Mouse (Mus musculus): ENCODE results near the gene Nudcd3. TPM values are rescaled to one million over a fixed set of nuclear protein-coding genes. Genes with fewer than 3 reads are reported as not detected.

Nudcd3 gene
- total and polyA plus RNA-seq, 2 experiments from 2014 or later: 61.6 to 70.7 TPM

GRCm38 (mm10) chr11:6218189-6218896 lies 18.1 kb upstream of the Nudcd3 start:
- TF ChIP-seq CTCF (IDR thresholded peaks at IDR 0.05; ENCODE audit: low read depth): no peak
- no peaks in the 10 kb centered on the region for H3K27me3 ChIP-seq (ENCODE audit: insufficient read depth, low read length)
- H3K9ac ChIP-seq: no peak overlapping the region
- no peak overlapping the region for H3K4me2 ChIP-seq (ENCODE audit: low read depth)
- no peak overlapping the region for H3K27ac ChIP-seq (ENCODE audit: low read depth, low read length)
- H3K9me3 ChIP-seq (ENCODE audit: low read length): no peaks in the 10 kb centered on the region
- DNase-seq: no peak
- H3K4me3 ChIP-seq (ENCODE audit: low read depth, low read length): no peak overlapping the region
- ATAC-seq: no peak
- 88% methylated on average over 11 of the region's 11 CpGs for WGBS
- H3K36me3 ChIP-seq (ENCODE audit: insufficient read depth): no peaks in the 10 kb centered on the region
- no peaks in the 10 kb centered on the region for H3K4me1 ChIP-seq (ENCODE audit: insufficient read depth)

GRCm38 (mm10) chr11:6216834-6217233 lies 16.6 kb upstream of the Nudcd3 start:
- WGBS: 60% methylated on average over 3 of the region's 3 CpGs
- no peak for ATAC-seq
- DNase-seq: no peak
- H3K4me3 ChIP-seq (ENCODE audit: low read depth, low read length): no peak overlapping the region
- no peak overlapping the region for H3K9ac ChIP-seq
- H3K9me3 ChIP-seq (ENCODE audit: low read length): no peaks in the 10 kb centered on the region
- H3K4me1 ChIP-seq (ENCODE audit: insufficient read depth): no peaks in the 10 kb centered on the region
- H3K4me2 ChIP-seq (ENCODE audit: low read depth): no peak overlapping the region
- no peak overlapping the region for H3K27ac ChIP-seq (ENCODE audit: low read depth, low read length)
- no peaks in the 10 kb centered on the region for H3K36me3 ChIP-seq (ENCODE audit: insufficient read depth)
- TF ChIP-seq CTCF (IDR thresholded peaks at IDR 0.05; ENCODE audit: low read depth): no peak
- no peaks in the 10 kb centered on the region for H3K27me3 ChIP-seq (ENCODE audit: insufficient read depth, low read length)

GRCm38 (mm10) chr11:6208158-6208557 lies 7.9 kb upstream of the Nudcd3 start:
- Histone ChIP-seq H3K27me3 (ENCODE audit: insufficient read depth, low read length) (no peaks in the 10 kb centered on the region), H3K4me3 (ENCODE audit: low read depth, low read length) (no peak overlapping the region), H3K9me3 (ENCODE audit: low read length) (no peaks in the 10 kb centered on the region), H3K27ac (ENCODE audit: low read depth, low read length) (no peak overlapping the region), H3K9ac (no peak overlapping the region), H3K4me2 (ENCODE audit: low read depth) (no peak overlapping the region), H3K4me1 (ENCODE audit: insufficient read depth) (no peaks in the 10 kb centered on the region), H3K36me3 (ENCODE audit: insufficient read depth) (no peaks in the 10 kb centered on the region)
- DNase-seq (no peak), ATAC-seq (no peak)
- WGBS: 89% methylated on average over 1 of the region's 1 CpGs
- no peak for TF ChIP-seq CTCF (IDR thresholded peaks at IDR 0.05; ENCODE audit: low read depth)

DNA sequence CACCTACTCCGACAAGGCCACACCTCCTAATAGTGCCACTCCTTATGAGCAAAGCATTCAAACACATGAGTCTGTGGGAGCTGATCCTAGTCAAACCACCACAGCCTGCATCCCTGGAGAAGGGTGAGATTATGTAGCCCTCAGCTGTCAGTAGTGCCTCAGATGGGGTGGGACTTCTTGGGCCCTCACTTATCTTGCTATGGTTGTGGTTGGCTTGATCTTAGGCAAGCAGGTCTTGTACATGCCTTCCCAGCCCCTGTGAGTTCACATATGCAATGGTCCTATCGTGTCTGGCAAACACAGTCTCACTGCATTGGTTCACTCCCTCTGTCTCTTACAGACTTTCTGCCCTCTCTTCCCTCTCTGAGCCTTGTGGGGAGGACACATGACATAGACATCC lies 6.9 kb upstream of the Nudcd3 start:
- H3K4me1 ChIP-seq (ENCODE audit: insufficient read depth): no peaks in the 10 kb centered on the region
- ATAC-seq (no peak), DNase-seq (no peak)
- no peak overlapping the region for H3K9ac ChIP-seq
- no peak overlapping the region for H3K27ac ChIP-seq (ENCODE audit: low read depth, low read length)
- H3K27me3 ChIP-seq (ENCODE audit: insufficient read depth, low read length): no peaks in the 10 kb centered on the region
- no peak for TF ChIP-seq CTCF (IDR thresholded peaks at IDR 0.05; ENCODE audit: low read depth)
- H3K4me2 ChIP-seq (ENCODE audit: low read depth): no peak overlapping the region
- no peaks in the 10 kb centered on the region for H3K9me3 ChIP-seq (ENCODE audit: low read length)
- H3K4me3 ChIP-seq (ENCODE audit: low read depth, low read length): no peak overlapping the region
- 89% methylated on average over 2 of the region's 2 CpGs for WGBS
- H3K36me3 ChIP-seq (ENCODE audit: insufficient read depth): no peaks in the 10 kb centered on the region

DNA sequence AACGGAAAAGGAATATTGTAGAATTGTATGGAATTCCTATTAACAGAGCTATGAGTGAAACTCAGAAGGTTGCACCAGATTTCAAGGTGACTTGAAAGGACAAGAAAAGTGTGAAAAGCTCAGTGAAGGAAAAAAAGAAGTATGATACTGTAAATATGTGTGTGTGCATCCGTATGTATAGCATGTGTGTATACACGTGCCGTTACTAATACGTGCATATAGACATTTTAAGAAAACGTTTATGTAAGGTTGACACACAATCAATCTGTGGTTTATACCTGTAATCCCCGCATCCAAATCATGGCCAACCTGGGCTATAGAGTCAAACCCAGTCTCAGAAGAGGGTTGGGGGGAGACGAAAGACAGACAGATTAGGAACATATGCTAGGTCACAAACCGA lies 355 bp upstream of the Nudcd3 start:
- no peak for TF ChIP-seq CTCF (IDR thresholded peaks at IDR 0.05; ENCODE audit: low read depth)
- no peak for DNase-seq
- peak; percentile 25 for ATAC-seq
- Histone ChIP-seq H3K9me3 (ENCODE audit: low read length) (no peaks in the 10 kb centered on the region), H3K27me3 (ENCODE audit: insufficient read depth, low read length) (no peaks in the 10 kb centered on the region), H3K27ac (ENCODE audit: low read depth, low read length) (peak overlapping the region; percentile 98), H3K9ac (peak overlapping the region; percentile 93), H3K36me3 (ENCODE audit: insufficient read depth) (no peaks in the 10 kb centered on the region), H3K4me3 (ENCODE audit: low read depth, low read length) (peak overlapping the region; percentile 96), H3K4me2 (ENCODE audit: low read depth) (peak overlapping the region; percentile 86), H3K4me1 (ENCODE audit: insufficient read depth) (peaks cover 15% of the 10 kb centered on the region)
- WGBS: 22% methylated on average over 9 of the region's 9 CpGs

GRCm38 (mm10) chr11:6199410-6200086 lies 667 bp downstream of the Nudcd3 start, which contains the start of gene A730071L15Rik:
Gene A730071L15Rik, plus strand, starts transcription at chr11:6200029.
- Histone ChIP-seq H3K27me3 (ENCODE audit: insufficient read depth, low read length) (no peaks in the 10 kb centered on the region), H3K4me3 (ENCODE audit: low read depth, low read length) (peak within 1 kb of the TSS; percentile 96), H3K9ac (peak within 1 kb of the TSS; percentile 93), H3K36me3 (ENCODE audit: insufficient read depth) (peaks cover under 1% of the 10 kb centered on the region; the same call in 1 of the 2 replicates), H3K4me2 (ENCODE audit: low read depth) (peak within 1 kb of the TSS; percentile 86), H3K9me3 (ENCODE audit: low read length) (no peaks in the 10 kb centered on the region), H3K27ac (ENCODE audit: low read depth, low read length) (peak within 1 kb of the TSS; percentile 98), H3K4me1 (ENCODE audit: insufficient read depth) (peaks cover 15% of the 10 kb centered on the region)
- WGBS: 4% methylated on average over 35 of the region's 35 CpGs
- ATAC-seq: peak; percentile 28
- TF ChIP-seq CTCF (IDR thresholded peaks at IDR 0.05; ENCODE audit: low read depth): peak; percentile 34
- no peak for DNase-seq

GRCm38 (mm10) chr11:6198449-6198848 lies 1.8 kb downstream of the Nudcd3 start:
- WGBS: 94% methylated on average over 4 of the region's 4 CpGs
- H3K9me3 ChIP-seq (ENCODE audit: low read length): no peaks in the 10 kb centered on the region
- peaks cover 15% of the 10 kb centered on the region for H3K4me1 ChIP-seq (ENCODE audit: insufficient read depth)
- DNase-seq: no peak
- H3K9ac ChIP-seq: no peak overlapping the region
- no peak overlapping the region for H3K27ac ChIP-seq (ENCODE audit: low read depth, low read length)
- no peaks in the 10 kb centered on the region for H3K27me3 ChIP-seq (ENCODE audit: insufficient read depth, low read length)
- no peak for ATAC-seq
- peaks cover 4% of the 10 kb centered on the region; the same call in 1 of the 2 replicates for H3K36me3 ChIP-seq (ENCODE audit: insufficient read depth)
- peak overlapping the region; percentile 86 for H3K4me2 ChIP-seq (ENCODE audit: low read depth)
- no peak for TF ChIP-seq CTCF (IDR thresholded peaks at IDR 0.05; ENCODE audit: low read depth)
- H3K4me3 ChIP-seq (ENCODE audit: low read depth, low read length): no peak overlapping the region

Data from forebrain, postnatal 0 days (tissue).